Mouse (Mus musculus) forebrain, embryonic 14.5 days (tissue): ENCODE data around the gene ccdc198. TPM values are rescaled to one million over a fixed set of nuclear protein-coding genes. Genes with fewer than 3 reads are reported as not detected.
A peak's percentile ranks its signal among the peaks of the same experiment; 100 is the strongest.
"Not testable (repeated sequence)": the region's sequence is repeated elsewhere in the genome, so short reads cannot be mapped to it uniquely, and the experiment has no call there.

Experiments used
- ATAC-seq: fragments of 200-750 bp; cut with Nextera tagmentation; 2 replicates; pipeline ENCODE4 v1.8.0; 2017; ENCODE audit warnings: mild to moderate bottlenecking, moderate library complexity
- DNase-seq: peaks from one replicate; pipeline ENCODE4 v3.0.0-alpha.2; 2015; ENCODE audit warnings: low spot score
- H3K27ac ChIP-seq: fragments of 300-500 bp; sonication (generic); 2 replicates; pipeline ENCODE4 v1.5.1; 2014; ENCODE audit warnings: low read depth, mild to moderate bottlenecking, control low read depth, low read length, moderate library complexity
- H3K27me3 ChIP-seq: fragments of 300-500 bp; sonication (generic); replicated peaks from 2 replicates; pipeline ENCODE4 v1.6.1; 2014; ENCODE audit warnings: low read length, control low read depth, mixed read lengths; ENCODE audit not compliant: control insufficient read depth, insufficient read depth
- H3K36me3 ChIP-seq: fragments of 300-500 bp; sonication (generic); 2 replicates; pipeline ENCODE4 v1.6.1; 2014; ENCODE audit warnings: low read length, control low read depth; ENCODE audit not compliant: control insufficient read depth, insufficient read depth
- H3K4me1 ChIP-seq: fragments of 300-500 bp; sonication (generic); 2 replicates; pipeline ENCODE4 v1.6.1; 2014; ENCODE audit warnings: antibody characterized with exemption, low read length, control low read depth; ENCODE audit not compliant: control insufficient read depth, insufficient read depth
- H3K4me2 ChIP-seq: fragments of 300-500 bp; sonication (generic); 2 replicates; pipeline ENCODE4 v1.6.1; 2014; ENCODE audit warnings: mild to moderate bottlenecking, control low read depth, low read length
- H3K4me3 ChIP-seq: fragments of 300-500 bp; sonication (generic); 2 replicates; pipeline ENCODE4 v1.5.1; 2014; ENCODE audit warnings: low read depth, low read length, control low read depth
- H3K9ac ChIP-seq: fragments of 300-500 bp; sonication (generic); 2 replicates; pipeline ENCODE4 v1.6.1; 2014; ENCODE audit warnings: mild to moderate bottlenecking, low read length, control low read depth, moderate library complexity
- H3K9me3 ChIP-seq: fragments of 300-500 bp; sonication (generic); replicated peaks from 2 replicates; pipeline ENCODE4 v1.6.1; 2016; ENCODE audit warnings: low read length, control low read depth, mixed read lengths; ENCODE audit not compliant: control insufficient read depth
- WGBS: fragments of 180-500 bp; shearing (Covaris S2); extraction: QIAGEN DNeasy Blood & Tissue Kit; methylation state at CpG from one replicate; pipeline ENCODE4 v1.1.7; 2014; 5-methylcytosine and 5-hydroxymethylcytosine counted together
- polyA plus RNA-seq: library from polyadenylated mRNA; unstranded; fragments of >200 nt; fragmentation: Nextera tagmentation; extraction: Ambion mirVana; gene quantifications from 2 replicates; pipeline ENCODE4 v1.2.1, GENCODE M21; 2014

ccdc198 gene
- polyA plus RNA-seq, 1 experiment from 2014 or later: 0.10 TPM

DNA sequence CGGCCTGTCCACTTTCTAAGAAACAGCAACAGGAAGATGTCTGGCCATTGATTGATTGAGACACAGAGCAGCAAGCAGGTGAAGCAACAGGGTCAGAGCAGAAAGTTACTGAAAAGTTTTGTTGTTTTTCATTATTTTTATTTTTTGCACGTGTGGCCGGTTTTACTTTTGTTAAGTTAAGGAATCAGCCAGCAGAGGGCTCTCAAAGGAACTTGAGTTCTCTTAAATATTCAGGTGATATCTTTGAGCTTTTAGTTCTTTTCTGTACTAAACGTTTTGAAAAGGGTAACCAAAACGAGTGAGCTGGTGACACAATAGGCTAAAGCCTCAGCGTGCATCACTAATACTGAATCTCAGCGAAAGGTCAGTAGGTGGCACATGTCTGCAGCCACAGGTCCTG is 26.6 kb downstream of the ccdc198 start:
- WGBS: 63% methylated on average over 7 of the region's 7 CpGs
- no peaks in the 10 kb centered on the region for H3K36me3 ChIP-seq
- no peak for ATAC-seq
- no peaks in the 10 kb centered on the region for H3K27me3 ChIP-seq
- no peaks in the 10 kb centered on the region for H3K4me1 ChIP-seq
- H3K4me2 ChIP-seq: no peak overlapping the region
- DNase-seq: no peak
- no peaks in the 10 kb centered on the region for H3K9me3 ChIP-seq
- no peak overlapping the region for H3K9ac ChIP-seq
- H3K27ac ChIP-seq: no peak overlapping the region
- H3K4me3 ChIP-seq: no peak overlapping the region

GRCm38 (mm10) chr14:49210215-49210614 is 35.1 kb downstream of the ccdc198 start:
- H3K9me3 ChIP-seq, DNase-seq, H3K36me3 ChIP-seq, H3K4me1 ChIP-seq, ATAC-seq, H3K27ac ChIP-seq, H3K27me3 ChIP-seq, H3K9ac ChIP-seq, H3K4me3 ChIP-seq, H3K4me2 ChIP-seq: not testable (repeated sequence)
- 89% methylated on average over 3 of the region's 3 CpGs for WGBS

DNA sequence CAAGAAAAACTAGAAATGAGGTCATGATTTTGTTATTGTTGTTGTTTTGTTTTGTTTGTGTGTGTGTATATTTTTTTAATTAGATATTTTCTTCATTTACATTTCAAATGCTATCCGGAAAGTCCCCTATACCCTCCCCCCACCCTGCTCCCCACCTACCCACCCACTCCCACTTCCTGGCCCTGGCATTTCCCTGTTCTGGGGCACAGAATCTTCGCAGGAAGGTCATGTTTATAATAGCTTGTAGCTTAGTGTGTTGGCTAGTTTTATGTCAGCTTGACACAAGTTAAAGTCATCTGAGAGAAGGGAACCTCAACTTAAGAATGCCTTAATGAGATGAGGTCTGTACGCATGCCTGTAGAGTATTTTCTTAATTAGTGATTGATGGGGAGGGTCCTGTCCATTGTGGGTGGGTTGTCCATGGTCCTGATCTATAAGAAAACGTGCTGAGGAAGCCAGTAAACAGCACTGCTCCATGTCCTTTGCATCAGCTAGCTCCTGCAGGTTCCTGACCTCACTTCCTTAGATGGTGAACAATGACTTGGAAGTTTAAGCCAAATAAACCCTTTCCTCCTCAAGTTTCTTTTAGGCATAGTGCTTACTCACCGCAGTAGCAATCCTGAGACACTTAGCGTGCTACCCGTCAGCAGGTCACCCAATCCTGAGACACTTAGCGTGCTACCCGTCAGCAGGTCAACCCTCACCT is 44.0 kb downstream of the ccdc198 start:
- Histone ChIP-seq H3K4me3 (no peak overlapping the region), H3K36me3 (no peaks in the 10 kb centered on the region), H3K9me3 (no peaks in the 10 kb centered on the region), H3K4me2 (no peak overlapping the region), H3K4me1 (no peaks in the 10 kb centered on the region), H3K27me3 (no peaks in the 10 kb centered on the region), H3K27ac (no peak overlapping the region), H3K9ac (no peak overlapping the region)
- 69% methylated on average over 9 of the region's 9 CpGs for WGBS
- DNase-seq (no peak), ATAC-seq (no peak)

- DNase-seq: no peak
- no peak overlapping the region for H3K9ac ChIP-seq
- WGBS: 94% methylated on average over 2 of the region's 2 CpGs
These were observed 48.2 kb downstream of the ccdc198 start for GRCm38 (mm10) chr14:49197031-49197527.

GRCm38 (mm10) chr14:49186270-49186669 is 59.0 kb downstream of the ccdc198 start:
- H3K27ac ChIP-seq: no peak overlapping the region
- 95% methylated on average over 2 of the region's 2 CpGs for WGBS

More at GRCm38 (mm10) chr14:49197031-49197527, 48.2 kb downstream of the ccdc198 start:
- Histone ChIP-seq H3K27ac (no peak overlapping the region), H3K4me2 (no peak overlapping the region), H3K36me3 (no peaks in the 10 kb centered on the region), H3K4me3 (no peak overlapping the region), H3K9me3 (no peaks in the 10 kb centered on the region), H3K27me3 (no peaks in the 10 kb centered on the region), H3K4me1 (no peaks in the 10 kb centered on the region)
- ATAC-seq: no peak

GRCm38 (mm10) chr14:49179736-49180135 is 65.5 kb downstream of the ccdc198 start:
- Histone ChIP-seq H3K9ac (no peak overlapping the region), H3K36me3 (peaks cover 28% of the 10 kb centered on the region), H3K4me1 (peaks cover 4% of the 10 kb centered on the region; the same call in 1 of the 2 replicates), H3K4me3 (no peak overlapping the region), H3K9me3 (no peaks in the 10 kb centered on the region), H3K4me2 (no peak overlapping the region), H3K27ac (no peak overlapping the region), H3K27me3 (no peaks in the 10 kb centered on the region)
- no peak for DNase-seq
- no peak for ATAC-seq
- 84% methylated on average over 3 of the region's 3 CpGs for WGBS

More at GRCm38 (mm10) chr14:49186270-49186669, 59.0 kb downstream of the ccdc198 start:
- no peaks in the 10 kb centered on the region for H3K4me1 ChIP-seq
- no peak overlapping the region for H3K4me3 ChIP-seq
- H3K4me2 ChIP-seq: no peak overlapping the region
- no peaks in the 10 kb centered on the region for H3K27me3 ChIP-seq
- DNase-seq: no peak
- H3K9ac ChIP-seq: no peak overlapping the region
- no peaks in the 10 kb centered on the region for H3K9me3 ChIP-seq
- ATAC-seq: no peak
- H3K36me3 ChIP-seq: peaks cover 43% of the 10 kb centered on the region

DNA sequence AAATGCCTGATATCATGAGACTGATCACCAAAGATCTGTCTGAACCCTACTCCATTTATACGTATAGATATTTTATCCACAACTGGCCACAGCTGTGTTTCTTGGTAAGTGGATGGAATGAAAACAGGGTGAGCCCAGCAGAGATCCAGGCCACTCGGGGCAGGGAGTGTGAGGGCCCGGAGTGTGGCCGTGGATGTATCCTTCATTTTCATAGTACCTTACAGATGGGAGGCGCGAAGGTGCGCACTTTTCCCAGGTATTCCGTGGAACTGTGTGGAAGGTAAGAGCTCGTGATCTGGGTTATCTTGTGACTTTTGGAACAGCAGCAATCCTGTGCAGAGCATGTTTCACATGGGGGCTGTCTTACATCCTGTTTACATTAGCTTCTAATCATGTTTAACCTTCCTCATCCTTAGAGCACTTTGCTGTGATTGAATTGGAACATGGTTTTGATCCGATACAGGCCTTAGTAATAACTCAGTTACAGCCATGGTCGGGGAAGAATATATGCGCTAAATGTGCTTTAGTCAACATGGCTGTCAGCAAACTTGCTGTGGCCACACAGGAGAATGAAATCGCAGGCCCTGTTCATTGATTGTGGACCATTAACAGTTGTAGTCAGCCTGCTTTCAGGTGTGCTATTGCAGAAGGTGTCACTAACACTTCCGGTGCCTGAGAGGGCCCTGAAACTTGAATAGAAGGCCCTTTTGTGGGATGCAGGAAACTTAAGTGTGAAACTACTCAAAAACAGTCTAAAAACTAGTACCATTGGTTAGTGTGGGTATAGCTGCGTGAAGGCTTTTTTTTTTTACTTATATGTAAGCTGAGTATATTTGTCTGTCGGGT is 71.8 kb downstream of the ccdc198 start:
- H3K4me1 ChIP-seq: peaks cover 18% of the 10 kb centered on the region
- no peaks in the 10 kb centered on the region for H3K9me3 ChIP-seq
- DNase-seq: no peak
- WGBS: 60% methylated on average over 16 of the region's 16 CpGs
- no peaks in the 10 kb centered on the region for H3K27me3 ChIP-seq
- H3K4me2 ChIP-seq: peak overlapping the region; percentile 78
- peaks cover 3% of the 10 kb centered on the region; the same call in 1 of the 2 replicates for H3K36me3 ChIP-seq
- peak overlapping the region; percentile 96 for H3K9ac ChIP-seq
- no peak for ATAC-seq
- no peak overlapping the region for H3K27ac ChIP-seq
- H3K4me3 ChIP-seq: peak overlapping the region; percentile 97

GRCm38 (mm10) chr14:49172582-49172988 is 72.7 kb downstream of the ccdc198 start:
- Histone ChIP-seq H3K9me3 (no peaks in the 10 kb centered on the region), H3K27ac (peak overlapping the region; percentile 82), H3K4me3 (peak overlapping the region; percentile 97), H3K9ac (peak overlapping the region; percentile 96), H3K4me1 (peaks cover 18% of the 10 kb centered on the region), H3K36me3 (0 out of 2 replicates have a peak, but pooled peaks cover 3% of the 10 kb centered on the region), H3K27me3 (no peaks in the 10 kb centered on the region), H3K4me2 (peak overlapping the region; percentile 78)
- DNase-seq (peak; percentile 57), ATAC-seq (peak; percentile 85)
- under 1% methylated on average over 40 of the region's 46 CpGs for WGBS
